Mouse (Mus musculus): ENCODE data around the gene Hist1h2aa.

GRCm38 (mm10) chr13:23949484-23950246, 15.4 kb downstream of the Hist1h2aa start:
- no peak for TF ChIP-seq CTCF (IDR thresholded peaks at IDR 0.05; ENCODE audit: extremely low read depth, insufficient read length, insufficient replicate concordance, low read depth, low read length)
- TF ChIP-seq POLR2A (IDR thresholded peaks at IDR 0.05; ENCODE audit: low read depth, low read length) = no peak
